Mouse (Mus musculus) monocyte, adult 59 days (primary cell): ENCODE data around the gene Lpcat2b. TPM values are rescaled to one million over a fixed set of nuclear protein-coding genes. Genes with fewer than 3 reads are reported as not detected.

Experiments
- total RNA-seq, 2 experiments: library from RNA; stranded (reverse); gene quantifications; one replicate each; pipeline ENCODE4 v1.2.4; 2023

Gene Lpcat2b
- not detected for total RNA-seq

DNA sequence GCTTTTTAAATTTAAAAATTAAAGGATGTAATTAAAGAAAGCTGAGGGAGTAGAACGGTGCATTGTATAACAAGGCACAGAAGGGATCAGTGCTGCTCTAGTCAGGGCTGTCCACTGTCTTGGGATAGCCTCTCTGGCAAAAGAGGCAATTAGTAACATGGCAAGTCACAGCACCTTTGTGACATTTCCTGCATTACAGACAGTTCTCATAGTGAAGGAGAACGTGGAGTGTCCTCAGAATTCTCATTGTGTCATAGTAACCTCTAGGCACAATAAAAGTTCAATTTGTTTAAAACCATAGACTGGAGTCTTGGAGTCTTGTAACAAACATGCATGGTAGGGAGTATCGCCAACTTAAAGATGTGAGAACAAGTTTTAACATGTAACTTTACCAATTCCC, at the start of gene Lpcat2b:
Gene Lpcat2b, plus strand, starts transcription at position 301 of the 400 bp plus-strand sequence.

DNA sequence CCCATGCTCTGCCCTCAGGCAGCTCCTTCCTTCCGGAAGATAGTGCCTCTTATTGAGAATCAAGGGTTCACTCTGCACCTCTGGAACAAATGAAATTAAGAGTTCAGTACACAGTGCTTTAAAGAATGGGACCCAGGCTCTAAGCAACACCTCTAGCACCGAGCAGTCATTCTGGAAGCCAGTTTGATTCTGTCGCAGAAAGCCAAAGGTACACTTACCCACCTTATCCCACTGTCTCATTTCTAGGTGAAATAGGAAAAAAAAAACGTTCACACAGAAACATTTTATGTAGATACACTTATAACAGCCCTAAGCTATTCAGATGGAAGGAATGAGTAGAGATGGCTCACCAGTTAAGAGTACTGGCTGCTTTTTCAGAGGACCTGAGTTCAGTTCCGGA, 28.9 kb upstream of the Lpcat2b start, which contains the start of gene Ephx4:
Gene Ephx4, plus strand, starts transcription at position 301 of the 400 bp plus-strand sequence.

DNA sequence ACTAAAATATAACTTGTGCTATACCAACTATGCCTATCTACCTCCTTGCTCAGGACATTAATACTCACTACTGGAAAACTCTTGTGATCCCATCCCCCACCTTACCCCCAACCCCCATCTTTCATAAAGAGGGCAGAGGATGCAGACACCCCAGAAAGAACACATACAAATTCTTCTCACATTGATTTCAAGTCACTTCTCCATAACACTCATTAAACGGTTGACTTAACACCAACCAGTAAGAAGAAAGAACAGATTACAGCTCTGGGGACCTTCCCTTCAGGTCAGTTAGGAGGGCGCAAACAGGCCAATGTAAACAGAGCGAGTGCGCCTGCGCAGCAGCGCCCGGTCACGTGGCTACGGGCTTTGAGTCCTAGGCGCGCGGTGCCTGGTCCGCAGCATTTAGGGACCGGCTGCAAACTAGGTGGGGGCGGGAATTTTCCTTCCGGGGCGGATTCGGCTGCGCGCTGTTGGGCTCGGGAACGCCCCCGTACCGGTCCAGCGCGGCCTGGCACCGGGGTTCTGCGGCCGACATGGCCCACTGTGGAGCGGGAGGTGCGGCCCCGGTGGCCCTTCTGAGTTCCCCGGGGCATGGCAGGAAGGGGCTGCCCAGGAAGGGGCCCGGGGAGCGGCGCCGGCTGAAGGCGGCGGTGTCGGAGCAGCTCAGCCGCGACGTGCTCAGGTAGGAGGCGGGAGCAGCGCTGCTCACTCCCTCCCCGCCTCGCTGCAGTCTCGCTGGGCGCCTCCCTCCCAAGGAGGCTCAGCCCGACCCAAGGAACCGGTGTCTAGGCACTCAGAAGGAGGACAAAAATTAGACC, 6.3 kb downstream of the Lpcat2b start, which contains the start of gene Btbd8:
Gene Btbd8, plus strand, starts transcription at position 534 of the 818 bp plus-strand sequence.

Other genes with a start within 250 kb of the Lpcat2b start
- 10 to 100 TPM; 13.2 to 13.6 TPM for gene Tgfbr3, start 141.9 kb upstream of the Lpcat2b start, total RNA-seq
- under 1 TPM in 1 of 2 experiments, not detected in 1; 0.31 TPM for gene Brdt, start 100.4 kb upstream of the Lpcat2b start, total RNA-seq
- not detected for gene Ephx4, start 28.8 kb upstream of the Lpcat2b start, total RNA-seq
- 1 to 10 TPM; 2.2 to 5.8 TPM for gene Btbd8, start 6.4 kb downstream of the Lpcat2b start, total RNA-seq
- not detected for gene Gm42669, start 76.1 kb downstream of the Lpcat2b start, total RNA-seq
- gene 1700028K03Rik, start 103.2 kb downstream of the Lpcat2b start, total RNA-seq = not detected
- gene Rpap2, start 165.8 kb downstream of the Lpcat2b start, total RNA-seq = 10 to 100 TPM; 14.5 to 16.3 TPM
- gene Glmn, start 166.3 kb downstream of the Lpcat2b start, total RNA-seq = 1 to 10 TPM; 3.3 to 4.1 TPM